Mouse (Mus musculus): Measurements from ENCODE around the gene Pnpla7.
"Not testable (repeated sequence)": the region's sequence is repeated elsewhere in the genome, so short reads cannot be mapped to it uniquely, and the experiment has no call there.

GRCm38 (mm10) chr2:24974452-24974851 lies 1.4 kb upstream of the Pnpla7 start:
- not testable (repeated sequence) for TF ChIP-seq CTCF (conservative IDR thresholded peaks at IDR 0.05; ENCODE audit: low read length); POU5F1 (IDR thresholded peaks at IDR 0.05; ENCODE audit: borderline replicate concordance, low read length); NANOG (IDR thresholded peaks at IDR 0.05; ENCODE audit: borderline replicate concordance, low read length)
